Mouse (Mus musculus) small intestine, adult 2 months (tissue): Measurements from ENCODE around the gene Supt3. TPM values are rescaled to one million over a fixed set of nuclear protein-coding genes. Genes with fewer than 3 reads are reported as not detected.

Experiments
- H3K27ac ChIP-seq: fragments of 200-500 bp; 2 replicates; pipeline ENCODE4 v1.5.1; 2012; ENCODE audit warnings: low read depth, low read length, control low read depth, inconsistent platforms; ENCODE audit not compliant: insufficient read depth
- H3K27me3 ChIP-seq: fragments of 200-500 bp; 2 replicates; pipeline ENCODE4 v1.6.1; 2012; ENCODE audit warnings: mild to moderate bottlenecking, moderate library complexity, low read length, inconsistent platforms; ENCODE audit not compliant: control insufficient read depth, insufficient read depth
- H3K36me3 ChIP-seq: fragments of 200-500 bp; 2 replicates; pipeline ENCODE4 v1.6.1; 2012; ENCODE audit warnings: mild to moderate bottlenecking, low read length, control low read depth, inconsistent platforms; ENCODE audit not compliant: control insufficient read depth, insufficient read depth
- H3K4me1 ChIP-seq: fragments of 200-500 bp; 2 replicates; pipeline ENCODE4 v1.6.1; 2012; ENCODE audit warnings: low read length, inconsistent platforms, mixed read lengths; ENCODE audit not compliant: control insufficient read depth, insufficient read depth, insufficient read length
- H3K4me3 ChIP-seq: fragments of 200-500 bp; 2 replicates; pipeline ENCODE4 v1.5.1; 2012; ENCODE audit warnings: low read depth, mild to moderate bottlenecking, control low read depth, inconsistent platforms, low read length, moderate library complexity
- CTCF ChIP-seq: fragments of 200-500 bp; IDR thresholded peaks from 2 replicates; pipeline ENCODE4 v1.5.1; 2012; ENCODE audit warnings: low read depth, mild to moderate bottlenecking, control low read depth, inconsistent platforms, low read length, moderate library complexity, mixed read lengths; ENCODE audit not compliant: insufficient replicate concordance, insufficient read length; ENCODE audit errors: extremely low read depth
- POLR2A ChIP-seq: fragments of 200-500 bp; IDR thresholded peaks from 2 replicates; pipeline ENCODE4 v1.6.1; 2012; ENCODE audit warnings: low read depth, mild to moderate bottlenecking, control low read depth, inconsistent platforms, low read length, moderate library complexity
- WGBS: fragments of 180-500 bp; shearing (Covaris S2); methylation state at CpG from one replicate; pipeline ENCODE4 v1.1.7; 2018; 5-methylcytosine and 5-hydroxymethylcytosine counted together
- polyA plus RNA-seq: library from polyadenylated mRNA; depleted of rRNA; stranded (reverse); fragments of >200 nt; gene quantifications from 2 replicates; pipeline ENCODE4 v1.2.3, GENCODE M21; 2012

Supt3 gene
- polyA plus RNA-seq, 1 experiment = 1.6 TPM

DNA sequence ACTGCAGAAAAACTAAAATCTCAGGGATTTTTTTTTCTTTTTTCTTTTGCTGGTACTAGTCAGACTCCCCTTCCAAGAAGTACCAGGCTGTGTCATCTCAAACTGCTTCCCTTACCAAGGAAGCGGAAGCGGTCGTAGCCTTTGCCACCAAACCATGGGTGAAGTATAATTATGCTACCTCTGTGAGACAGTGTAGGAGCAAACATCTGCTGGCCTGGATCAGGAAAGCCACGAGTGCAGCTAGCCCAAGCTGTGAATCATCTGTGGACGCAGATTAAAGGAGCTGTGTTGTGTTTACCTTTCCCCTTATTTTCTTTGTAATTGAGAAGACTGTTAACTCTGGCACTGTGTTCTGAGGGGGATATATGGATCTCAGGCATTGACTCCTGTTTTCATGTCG is 255.3 kb downstream of the Supt3 start:
- TF ChIP-seq CTCF (no peak), POLR2A (no peak)
- no peaks in the 10 kb centered on the region for H3K27me3 ChIP-seq

DNA sequence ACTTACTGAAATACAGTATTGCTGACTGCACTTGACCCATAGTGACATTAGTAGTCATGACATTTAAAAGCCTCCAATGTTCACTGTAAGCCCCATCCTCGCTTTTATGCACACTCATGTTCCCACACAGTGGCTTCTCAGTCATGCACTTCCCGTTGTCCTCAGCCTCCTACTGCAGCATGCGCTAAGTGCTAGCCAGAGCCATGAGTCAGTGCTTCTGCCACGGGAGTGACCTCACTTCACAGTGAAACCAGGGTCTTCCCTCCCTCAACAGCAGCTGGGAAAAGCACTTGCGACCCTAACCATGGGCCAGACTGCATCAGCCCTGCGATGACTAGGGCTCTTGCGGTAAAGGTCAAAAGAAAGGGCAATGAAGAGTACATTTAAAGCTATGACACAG is 256.7 kb downstream of the Supt3 start:
- TF ChIP-seq CTCF (no peak), POLR2A (no peak)
- no peaks in the 10 kb centered on the region for H3K27me3 ChIP-seq
- no peak overlapping the region for H3K4me3 ChIP-seq
- WGBS = 82% methylated on average over 7 of the region's 7 CpGs
- no peaks in the 10 kb centered on the region for H3K36me3 ChIP-seq
- no peak overlapping the region for H3K27ac ChIP-seq
- H3K4me1 ChIP-seq = no peaks in the 10 kb centered on the region

More for the DNA sequence above, 255.3 kb downstream of the Supt3 start:
- Histone ChIP-seq H3K36me3 (no peaks in the 10 kb centered on the region), H3K4me1 (no peaks in the 10 kb centered on the region), H3K4me3 (no peak overlapping the region), H3K27ac (no peak overlapping the region)
- 82% methylated on average over 6 of the region's 6 CpGs for WGBS

DNA sequence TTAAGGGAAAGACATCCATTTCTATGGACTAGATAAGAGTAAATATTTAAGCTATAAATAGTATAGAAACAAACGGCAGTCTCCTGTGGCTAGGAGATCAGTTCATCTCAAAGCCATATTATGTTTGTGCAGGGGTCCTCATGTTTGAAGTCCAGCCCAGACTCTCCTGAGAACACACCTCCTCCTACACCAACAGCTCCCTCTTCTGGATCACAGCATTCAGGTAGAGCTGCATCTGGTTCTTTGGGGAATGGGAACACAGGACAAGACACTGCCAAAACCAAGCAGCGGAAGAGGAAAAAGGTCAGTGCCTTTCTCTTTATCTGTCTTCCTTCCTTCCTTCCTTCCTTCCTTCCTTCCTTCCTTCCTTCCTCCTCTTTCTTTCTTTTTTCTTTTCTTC is 264.1 kb downstream of the Supt3 start:
- TF ChIP-seq POLR2A = no peak
- TF ChIP-seq CTCF = no peak
- Histone ChIP-seq H3K36me3 (no peaks in the 10 kb centered on the region), H3K4me1 (no peaks in the 10 kb centered on the region), H3K4me3 (no peak overlapping the region), H3K27ac (no peak overlapping the region), H3K27me3 (no peaks in the 10 kb centered on the region)
- WGBS = 71% methylated on average over 2 of the region's 2 CpGs

DNA sequence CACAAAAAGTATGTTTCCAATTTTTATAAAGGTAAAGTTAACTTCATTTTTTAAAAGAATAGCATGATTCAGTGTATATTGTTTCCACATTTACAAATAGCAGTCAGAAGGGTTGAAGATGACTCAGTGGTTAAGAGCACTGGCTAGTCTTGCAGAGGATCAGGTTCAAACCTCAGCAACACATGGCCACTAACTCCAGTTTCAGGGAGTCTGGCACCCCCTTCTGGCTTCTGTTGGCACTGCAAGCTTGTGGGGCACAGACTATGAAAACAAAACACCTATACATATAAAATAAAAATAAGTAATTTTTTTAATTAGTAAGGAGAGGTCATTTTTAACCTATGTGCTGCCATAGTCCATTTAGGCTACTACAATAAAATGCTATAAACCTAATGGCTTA is 268.9 kb downstream of the Supt3 start:
- Histone ChIP-seq H3K4me1 (no peaks in the 10 kb centered on the region), H3K27me3 (no peaks in the 10 kb centered on the region), H3K27ac (no peak overlapping the region), H3K36me3 (no peaks in the 10 kb centered on the region), H3K4me3 (no peak overlapping the region)
- TF ChIP-seq CTCF (peak; percentile 37; the same call in 1 of the 2 replicates), POLR2A (no peak)

DNA sequence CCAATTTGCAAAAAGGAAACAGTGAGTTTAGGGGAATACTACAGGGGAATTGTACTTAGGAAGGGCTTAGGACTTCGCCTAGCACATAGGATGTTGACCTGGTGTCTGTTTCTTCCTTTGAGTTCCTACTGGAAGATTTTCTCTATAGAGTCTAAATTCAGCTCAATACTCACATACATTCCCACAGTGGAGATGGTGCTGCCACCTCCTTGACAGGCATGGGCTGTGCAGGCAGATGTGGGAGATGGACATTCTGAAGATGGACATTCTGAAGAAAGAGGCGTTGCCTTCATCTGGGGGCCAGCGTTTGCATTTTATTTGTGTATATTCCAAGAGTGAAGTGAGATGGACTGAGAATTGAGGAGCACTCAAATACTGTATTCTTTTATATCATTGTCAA is 269.6 kb downstream of the Supt3 start:
- no peaks in the 10 kb centered on the region for H3K4me1 ChIP-seq
- TF ChIP-seq POLR2A = no peak
- TF ChIP-seq CTCF = no peak
- no peaks in the 10 kb centered on the region for H3K27me3 ChIP-seq
- no peaks in the 10 kb centered on the region for H3K36me3 ChIP-seq
- WGBS = 93% methylated on average over 3 of the region's 3 CpGs
- H3K4me3 ChIP-seq = no peak overlapping the region
- no peak overlapping the region for H3K27ac ChIP-seq

DNA sequence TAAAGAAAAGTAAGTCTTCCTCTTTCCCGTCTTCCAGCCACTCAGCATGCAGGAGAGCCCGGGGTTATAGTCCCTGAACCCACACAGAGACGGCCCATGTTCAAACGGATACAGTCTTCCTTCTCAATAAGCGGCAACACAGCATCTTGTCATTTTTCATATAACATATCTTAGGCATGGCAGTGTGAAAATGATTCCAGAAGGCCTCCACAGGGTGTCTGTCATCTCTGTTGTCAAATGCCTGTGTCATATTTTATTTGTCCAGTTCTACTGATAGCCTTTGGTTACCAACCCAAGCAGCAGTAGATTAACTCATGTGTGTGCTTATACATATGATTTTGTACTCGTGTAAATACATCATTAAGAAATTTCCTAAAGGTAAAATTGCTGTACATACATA is 270.3 kb downstream of the Supt3 start:
- Histone ChIP-seq H3K36me3 (no peaks in the 10 kb centered on the region), H3K27me3 (no peaks in the 10 kb centered on the region), H3K4me1 (no peaks in the 10 kb centered on the region), H3K4me3 (no peak overlapping the region), H3K27ac (no peak overlapping the region)
- WGBS = 88% methylated on average over 6 of the region's 6 CpGs
- no peak for TF ChIP-seq POLR2A

DNA sequence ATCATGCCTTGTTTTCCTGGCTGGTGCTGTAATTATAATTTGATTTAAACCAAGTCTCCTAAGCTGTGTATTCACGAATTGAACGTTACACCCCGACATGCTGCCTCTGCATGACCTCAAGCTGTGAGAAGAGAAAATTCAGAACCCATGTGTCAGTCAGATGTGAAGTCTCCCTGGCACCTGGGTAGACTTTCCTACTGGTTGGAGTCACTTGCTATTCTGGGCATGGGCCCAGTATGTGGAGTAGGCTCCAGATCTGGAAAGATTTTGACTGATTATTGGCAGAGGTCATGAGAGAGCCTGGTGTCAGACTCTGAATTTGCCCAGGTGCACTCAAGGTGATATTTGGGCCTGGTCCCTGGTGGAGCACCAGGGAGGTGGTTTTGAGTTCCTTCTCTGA is 275.0 kb downstream of the Supt3 start:
- Histone ChIP-seq H3K36me3 (no peaks in the 10 kb centered on the region), H3K27ac (no peak overlapping the region), H3K4me1 (no peaks in the 10 kb centered on the region), H3K27me3 (no peaks in the 10 kb centered on the region), H3K4me3 (no peak overlapping the region)
- 83% methylated on average over 3 of the region's 3 CpGs for WGBS
- TF ChIP-seq CTCF (no peak), POLR2A (no peak)

DNA sequence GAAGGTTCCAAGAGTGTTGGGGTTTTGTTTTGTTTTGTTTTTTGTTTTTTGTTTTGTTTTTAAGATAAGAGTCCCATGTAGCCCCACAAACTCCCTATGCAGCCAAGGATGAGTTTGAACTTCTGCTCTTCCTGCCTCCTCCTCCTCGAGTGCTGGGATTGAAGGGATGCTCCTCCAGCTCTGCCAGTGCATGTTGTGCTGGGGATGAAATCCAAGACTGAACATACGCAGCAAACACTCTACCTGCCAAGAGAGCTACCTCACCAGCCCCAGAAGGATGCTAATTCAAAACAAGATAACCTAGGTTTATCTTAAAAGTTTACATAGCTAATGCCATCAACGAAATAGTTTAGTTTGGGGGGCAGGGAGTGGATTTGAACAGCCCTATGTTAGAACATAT is 276.4 kb downstream of the Supt3 start:
- no peaks in the 10 kb centered on the region for H3K4me1 ChIP-seq
- H3K4me3 ChIP-seq = no peak overlapping the region
- WGBS = 67% methylated on average over 3 of the region's 3 CpGs
- H3K27ac ChIP-seq = no peak overlapping the region
- H3K36me3 ChIP-seq = no peaks in the 10 kb centered on the region
- H3K27me3 ChIP-seq = no peaks in the 10 kb centered on the region
- no peak for TF ChIP-seq CTCF
- no peak for TF ChIP-seq POLR2A
